Mouse (Mus musculus) inflammation-experienced regulatory T-cells, adult 6 months (primary cell): ENCODE data around the gene Cebpg. TPM values are rescaled to one million over a fixed set of nuclear protein-coding genes. Genes with fewer than 3 reads are reported as not detected.

Experiments
- ATAC-seq: one replicate; pipeline ENCODE4 v1.8.0; 2017
- polyA plus RNA-seq, 3 experiments: library from polyadenylated mRNA; unstranded; fragments of 100-300 nt; shearing (Covaris generic); gene quantifications; one replicate each; pipeline ENCODE4 v1.2.1; 2017

Cebpg gene
- polyA plus RNA-seq, 3 experiments from 2014 or later: 8.9 to 9.5 (median 9.0) TPM

DNA sequence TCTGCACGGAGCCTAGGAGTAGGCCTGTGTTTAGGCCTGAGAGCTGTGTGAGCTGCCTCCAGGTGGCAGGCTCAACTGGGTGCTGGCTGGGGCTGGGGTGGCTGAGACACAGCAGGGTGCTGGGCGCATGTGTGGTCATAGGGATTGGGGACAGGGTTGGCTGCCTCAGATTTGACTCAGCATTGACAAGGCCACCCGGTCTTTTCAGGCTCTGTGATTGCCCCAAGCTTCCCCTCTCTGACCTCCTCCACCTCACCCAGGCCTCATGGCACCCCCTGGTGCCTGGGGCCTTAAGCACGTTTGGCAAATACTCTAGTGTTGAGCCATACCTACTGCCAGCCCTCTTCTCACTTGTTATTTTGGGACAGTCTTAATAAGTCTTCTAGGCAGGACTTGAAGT is 33.1 kb downstream of the Cebpg start:
- no peak for ATAC-seq

DNA sequence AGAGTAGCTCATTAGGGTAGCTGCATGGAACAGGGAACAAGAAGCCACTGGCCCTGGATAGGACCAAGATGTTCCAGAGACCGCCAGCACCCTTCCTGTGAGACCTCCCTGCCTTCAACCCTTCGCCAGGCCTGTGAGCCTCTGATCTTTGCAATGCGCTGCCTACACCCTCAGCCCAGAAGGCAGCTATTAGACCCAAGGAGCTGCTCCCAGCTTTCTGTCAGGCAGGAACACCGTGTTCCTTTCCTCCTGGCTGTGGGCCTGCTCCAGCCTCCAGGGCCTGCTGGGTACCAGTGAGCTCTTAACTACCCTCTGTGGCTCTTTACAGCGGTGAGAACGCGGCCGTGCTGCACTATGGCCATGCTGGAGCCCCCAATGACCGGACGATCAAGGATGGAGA is 35.0 kb downstream of the Cebpg start:
- ATAC-seq: no peak

DNA sequence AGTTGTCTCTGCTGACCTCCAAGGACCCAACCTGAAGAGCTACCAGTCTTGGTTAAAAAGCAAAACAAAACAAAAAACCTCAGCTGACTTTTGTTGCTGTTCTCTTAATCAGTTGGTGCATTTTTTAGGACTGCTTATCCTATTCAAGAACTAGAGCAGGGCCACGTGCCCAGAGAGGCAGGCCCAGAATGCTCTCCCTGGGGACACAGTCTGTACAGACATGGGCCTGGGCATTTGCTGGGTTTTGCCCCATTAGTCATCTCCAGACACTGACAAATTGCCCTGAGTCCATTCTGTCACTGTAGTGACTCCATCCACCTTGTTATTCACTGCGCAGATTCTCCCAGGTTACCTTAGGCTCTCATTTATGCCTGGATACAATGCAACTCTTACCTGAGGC is 41.1 kb downstream of the Cebpg start:
- ATAC-seq: no peak

DNA sequence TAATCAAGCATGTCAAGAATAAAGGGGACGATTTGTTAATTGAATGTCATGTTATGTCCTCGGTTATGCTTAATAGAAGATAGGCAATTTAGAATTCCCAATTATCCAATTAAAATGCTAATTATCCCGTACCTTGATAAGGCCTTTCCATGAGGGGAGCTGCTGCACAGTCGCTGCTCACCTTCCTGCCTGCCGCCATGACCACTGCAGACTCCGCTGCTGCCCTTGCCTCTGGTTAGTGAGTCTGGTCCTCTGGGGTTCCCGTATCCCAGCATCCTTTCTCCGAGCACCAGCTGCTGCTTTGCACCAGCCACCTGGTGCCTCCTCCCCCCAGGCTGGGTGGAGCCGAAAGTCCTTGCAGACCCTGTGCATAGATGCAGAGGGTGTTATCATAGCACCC is 43.1 kb downstream of the Cebpg start:
- no peak for ATAC-seq

DNA sequence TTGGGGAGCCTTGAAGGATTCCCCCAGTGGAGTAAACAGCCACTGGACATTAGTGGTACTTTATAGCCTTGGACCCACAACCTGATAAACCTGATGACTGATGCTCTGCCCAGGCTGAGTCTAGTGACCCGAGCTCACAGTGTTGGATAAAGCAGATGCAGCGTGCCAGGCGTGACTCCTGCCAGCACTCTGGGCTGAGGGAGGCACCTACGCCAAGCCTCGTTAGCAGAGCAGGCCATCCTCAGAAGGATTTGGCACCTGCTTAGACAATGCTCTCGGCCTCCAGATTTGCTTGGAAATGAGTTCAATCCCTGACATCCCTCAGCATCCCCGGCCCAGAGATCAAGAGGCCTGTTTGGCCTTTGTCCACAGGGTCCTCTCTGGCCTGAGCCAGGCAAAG is 49.7 kb downstream of the Cebpg start:
- no peak for ATAC-seq

DNA sequence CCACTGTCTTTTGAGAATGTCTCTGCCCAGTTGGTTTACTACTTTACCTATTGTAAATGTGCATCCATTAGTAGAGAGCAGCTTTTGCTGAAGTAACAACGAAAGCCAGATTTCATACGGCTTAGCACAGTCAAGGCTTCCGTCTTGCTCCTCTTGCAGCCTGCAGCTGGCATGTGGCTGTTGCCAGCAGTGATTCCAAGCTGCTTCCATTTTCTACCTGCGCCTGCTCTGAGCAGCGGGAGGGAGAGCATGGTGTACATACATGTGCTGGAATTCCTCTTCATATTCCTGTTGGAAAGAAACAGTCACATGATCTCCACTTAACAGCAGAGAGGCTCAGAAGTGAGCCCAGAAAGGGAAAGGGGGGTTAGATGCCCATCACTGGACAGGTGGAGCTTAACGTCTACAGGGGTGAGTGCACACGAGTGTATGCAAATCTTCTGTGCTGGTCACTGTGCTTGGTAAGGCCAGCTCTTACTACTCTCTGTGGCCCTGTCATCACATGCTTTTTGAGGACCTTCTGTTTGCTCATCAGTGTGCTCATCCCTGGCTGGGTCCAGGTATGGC is 53.1 kb downstream of the Cebpg start:
- no peak for ATAC-seq

DNA sequence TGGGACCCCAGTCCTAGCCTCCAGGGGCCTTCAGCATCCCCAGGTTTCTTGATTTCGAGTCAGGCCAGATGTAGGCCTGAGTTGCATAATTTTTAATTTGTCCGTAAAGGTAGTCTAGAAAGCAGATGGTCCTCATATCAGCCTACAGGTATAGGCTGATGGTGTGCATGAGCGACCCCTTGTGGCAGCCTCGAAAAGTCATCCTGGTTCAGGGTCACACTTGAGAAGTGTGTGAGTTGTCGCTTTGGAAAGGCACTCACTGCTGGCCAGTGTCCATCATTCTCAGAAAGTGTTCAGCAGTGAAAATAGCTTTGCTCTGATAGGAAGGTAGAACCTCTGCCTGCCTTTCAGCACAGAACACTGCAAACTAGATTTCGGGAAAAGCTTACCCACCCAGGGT is 55.5 kb downstream of the Cebpg start:
- no peak for ATAC-seq

Other genes starting within 250 kb of the Cebpg start
- gene Chst8, start 243.9 kb downstream of the Cebpg start, polyA plus RNA-seq: not detected
- gene Pepd, start 144.2 kb downstream of the Cebpg start, polyA plus RNA-seq: 10 to 100 TPM; 49.6 to 57.3 (median 56.3) TPM
- 1 to 10 TPM in 2 of 3 experiments, under 1 TPM in 1; 0.38 to 2.4 (median 2.3) TPM for gene Cebpa, start 62.7 kb upstream of the Cebpg start, polyA plus RNA-seq
- 1 to 10 TPM; 1.5 to 7.3 (median 6.3) TPM for gene Slc7a10, start 129.8 kb upstream of the Cebpg start, polyA plus RNA-seq
- gene Lrp3, start 158.9 kb upstream of the Cebpg start, polyA plus RNA-seq: 1 to 10 TPM in 2 of 3 experiments, not detected in 1; 1.2 to 4.8 TPM